Mouse (Mus musculus) ES-Bruce4 (cell line): ENCODE measurements around the gene Cela3b.

ENCODE experiments used
- CTCF ChIP-seq: IDR thresholded peaks from one replicate; pipeline ENCODE4 v1.8.1; 2011; ENCODE audit warnings: low read depth, low read length
- EP300 ChIP-seq: IDR thresholded peaks from 2 replicates; pipeline ENCODE4 v1.6.1; 2011; ENCODE audit warnings: low read depth, low read length; ENCODE audit not compliant: insufficient read depth
- POLR2A ChIP-seq: IDR thresholded peaks from one replicate; pipeline ENCODE4 v1.8.1; 2011; ENCODE audit warnings: low read length; ENCODE audit not compliant: insufficient read depth

- TF ChIP-seq POLR2A = no peak
- TF ChIP-seq CTCF = no peak
- no peak for TF ChIP-seq EP300
Measured at GRCm38 (mm10) chr4:137461217-137461616, 30.9 kb upstream of the Cela3b start.
